Mouse (Mus musculus): Measurements from ENCODE around the gene Cyfip1. TPM values are rescaled to one million over a fixed set of nuclear protein-coding genes. Genes with fewer than 3 reads are reported as not detected.

Gene Cyfip1
- polyA plus RNA-seq, 1 experiment from 2014 or later: 89.3 TPM

- Histone ChIP-seq H3K36me3 (ENCODE audit: control insufficient read depth, insufficient read depth, low read length) (0 out of 2 replicates have a peak, but pooled peaks cover 2% of the 10 kb centered on the region), H3K27ac (ENCODE audit: low read length) (peak overlapping the region; percentile 98), H3K4me2 (ENCODE audit: low read depth, low read length) (peak overlapping the region; percentile 61), H3K4me1 (ENCODE audit: control insufficient read depth, insufficient read depth, low read length) (peaks cover 9% of the 10 kb centered on the region), H3K9me3 (ENCODE audit: control insufficient read depth, low read length) (no peaks in the 10 kb centered on the region), H3K4me3 (ENCODE audit: low read length) (peak overlapping the region; percentile 92), H3K9ac (ENCODE audit: low read depth, low read length) (peak overlapping the region; percentile 98), H3K27me3 (replicated peaks; ENCODE audit: control insufficient read depth, insufficient read depth, low read length) (no peaks in the 10 kb centered on the region)
- WGBS: 0% methylated on average over 47 of the region's 47 CpGs
- ATAC-seq: peak; percentile 99
These were observed 495 bp downstream of the Cyfip1 start for GRCm38 (mm10) chr7:55841977-55842503.

DNA sequence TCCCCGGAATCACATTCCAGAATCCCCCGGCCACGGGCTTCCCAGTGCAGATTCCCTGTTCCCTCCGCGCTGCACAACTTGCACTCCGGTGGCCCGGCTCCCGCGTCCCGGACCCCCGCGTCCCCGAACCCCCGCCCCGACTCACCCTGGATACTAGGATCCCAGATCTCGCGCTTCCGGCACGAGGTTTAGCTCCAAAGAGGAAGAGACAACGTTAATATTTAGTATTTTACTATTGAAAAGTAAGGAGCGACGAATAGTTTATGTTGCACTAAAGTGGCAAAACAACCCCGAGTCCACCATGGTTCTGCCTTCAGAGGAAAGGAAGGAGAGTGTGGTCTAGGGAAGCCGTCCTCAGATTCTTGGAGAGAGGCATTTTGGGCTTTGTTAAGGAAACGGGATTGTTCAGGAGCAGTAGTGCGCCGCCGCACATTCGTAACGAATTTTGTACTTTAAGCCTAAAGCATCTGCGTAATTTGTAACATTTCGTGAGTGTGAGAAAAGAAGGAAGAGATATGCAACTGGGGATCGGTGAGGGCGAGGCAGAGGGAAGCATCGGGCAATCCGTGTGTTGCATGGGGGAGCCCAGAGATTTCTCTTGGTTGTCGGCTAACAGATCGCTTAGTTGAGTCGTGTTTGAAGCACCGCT lies 1.1 kb downstream of the Cyfip1 start:
- peak; percentile 73 for ATAC-seq
- Histone ChIP-seq H3K4me2 (ENCODE audit: low read depth, low read length) (peak overlapping the region; percentile 61), H3K27ac (ENCODE audit: low read length) (peak overlapping the region; percentile 98), H3K4me1 (ENCODE audit: control insufficient read depth, insufficient read depth, low read length) (peaks cover 9% of the 10 kb centered on the region), H3K4me3 (ENCODE audit: low read length) (peak overlapping the region; percentile 92), H3K9me3 (ENCODE audit: control insufficient read depth, low read length) (no peaks in the 10 kb centered on the region), H3K36me3 (ENCODE audit: control insufficient read depth, insufficient read depth, low read length) (0 out of 2 replicates have a peak, but pooled peaks cover 2% of the 10 kb centered on the region), H3K9ac (ENCODE audit: low read depth, low read length) (peak overlapping the region; percentile 98), H3K27me3 (replicated peaks; ENCODE audit: control insufficient read depth, insufficient read depth, low read length) (no peaks in the 10 kb centered on the region)
- WGBS: under 1% methylated on average over 40 of the region's 40 CpGs

DNA sequence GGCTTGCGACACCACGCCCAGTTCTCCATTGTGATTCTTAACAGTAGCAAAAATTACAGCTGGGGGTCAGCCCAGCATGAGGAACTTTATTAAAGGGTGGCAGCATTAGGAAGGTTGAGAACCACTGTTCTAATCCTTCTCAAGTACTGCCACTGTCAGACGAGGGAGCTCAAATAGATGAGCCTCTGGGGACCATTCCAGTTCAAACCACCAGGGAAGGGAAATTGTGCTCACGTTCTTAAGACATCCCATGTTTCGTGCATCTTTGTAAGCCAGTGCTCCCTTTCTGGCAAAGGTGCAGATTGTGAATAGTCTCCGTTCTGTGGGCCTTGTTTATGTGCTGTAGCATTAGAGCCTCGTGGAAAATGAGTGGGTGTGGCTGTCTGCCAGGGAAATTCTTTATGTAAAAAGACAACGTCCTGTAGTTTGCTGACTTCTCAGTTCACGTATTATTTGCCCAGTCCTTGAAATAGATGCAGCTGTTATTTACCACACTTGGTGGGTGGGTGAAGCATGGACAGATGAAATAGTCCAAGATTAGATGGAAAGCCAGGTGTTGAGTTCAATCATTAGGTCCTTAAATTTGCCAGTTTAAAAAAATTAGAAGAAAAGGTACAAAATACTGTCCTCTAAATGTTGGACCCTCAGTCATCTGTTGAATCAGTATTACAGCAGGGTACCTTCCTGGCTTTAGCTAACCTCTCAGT lies 5.2 kb downstream of the Cyfip1 start:
- WGBS: 50% methylated on average over 9 of the region's 9 CpGs
- Histone ChIP-seq H3K27me3 (replicated peaks; ENCODE audit: control insufficient read depth, insufficient read depth, low read length) (no peaks in the 10 kb centered on the region), H3K36me3 (ENCODE audit: control insufficient read depth, insufficient read depth, low read length) (peaks cover 6% of the 10 kb centered on the region; the same call in 1 of the 2 replicates), H3K4me1 (ENCODE audit: control insufficient read depth, insufficient read depth, low read length) (peaks cover 18% of the 10 kb centered on the region), H3K9me3 (ENCODE audit: control insufficient read depth, low read length) (no peaks in the 10 kb centered on the region), H3K27ac (ENCODE audit: low read length) (no peak overlapping the region), H3K9ac (ENCODE audit: low read depth, low read length) (no peak overlapping the region), H3K4me3 (ENCODE audit: low read length) (no peak overlapping the region), H3K4me2 (ENCODE audit: low read depth, low read length) (no peak overlapping the region)
- ATAC-seq: no peak

- 0 out of 2 replicates have a peak, but pooled peaks have one; percentile 40 for ATAC-seq
- H3K36me3 ChIP-seq (ENCODE audit: control insufficient read depth, insufficient read depth, low read length): peaks cover 6% of the 10 kb centered on the region; the same call in 1 of the 2 replicates
These were observed 8.5 kb downstream of the Cyfip1 start for GRCm38 (mm10) chr7:55849948-55850571.

DNA sequence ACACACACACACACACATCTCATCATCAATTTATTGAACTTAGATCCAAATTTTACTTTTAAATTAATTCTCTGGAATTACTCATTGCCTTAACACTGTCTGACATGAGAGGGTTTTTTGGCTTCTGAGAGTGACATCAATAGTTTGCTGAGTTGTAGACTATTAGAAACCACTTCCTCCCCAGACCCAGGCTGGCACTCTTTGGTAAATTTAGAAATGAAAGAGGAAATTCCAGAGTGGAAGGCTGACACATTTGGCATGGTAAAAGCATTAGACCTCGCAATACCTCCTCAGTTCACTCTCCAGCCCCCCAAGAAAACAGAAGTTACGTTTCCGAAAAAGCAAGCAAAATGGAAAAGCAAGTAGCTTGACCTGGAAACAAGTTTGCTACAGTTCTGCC lies 11.2 kb downstream of the Cyfip1 start:
- peaks cover 10% of the 10 kb centered on the region for H3K4me1 ChIP-seq (ENCODE audit: control insufficient read depth, insufficient read depth, low read length)
- peaks cover 4% of the 10 kb centered on the region; the same call in 1 of the 2 replicates for H3K36me3 ChIP-seq (ENCODE audit: control insufficient read depth, insufficient read depth, low read length)
- no peak overlapping the region for H3K27ac ChIP-seq (ENCODE audit: low read length)
- H3K9me3 ChIP-seq (ENCODE audit: control insufficient read depth, low read length): no peaks in the 10 kb centered on the region
- no peak overlapping the region for H3K9ac ChIP-seq (ENCODE audit: low read depth, low read length)
- H3K4me2 ChIP-seq (ENCODE audit: low read depth, low read length): no peak overlapping the region
- 79% methylated on average over 3 of the region's 3 CpGs for WGBS
- no peak for ATAC-seq
- no peak overlapping the region for H3K4me3 ChIP-seq (ENCODE audit: low read length)
- no peaks in the 10 kb centered on the region for H3K27me3 ChIP-seq (replicated peaks; ENCODE audit: control insufficient read depth, insufficient read depth, low read length)

More at GRCm38 (mm10) chr7:55849948-55850571, 8.5 kb downstream of the Cyfip1 start:
- Histone ChIP-seq H3K4me2 (ENCODE audit: low read depth, low read length) (no peak overlapping the region), H3K4me1 (ENCODE audit: control insufficient read depth, insufficient read depth, low read length) (peaks cover 12% of the 10 kb centered on the region), H3K27ac (ENCODE audit: low read length) (no peak overlapping the region), H3K9ac (ENCODE audit: low read depth, low read length) (no peak overlapping the region), H3K27me3 (replicated peaks; ENCODE audit: control insufficient read depth, insufficient read depth, low read length) (no peaks in the 10 kb centered on the region), H3K4me3 (ENCODE audit: low read length) (no peak overlapping the region), H3K9me3 (ENCODE audit: control insufficient read depth, low read length) (no peaks in the 10 kb centered on the region)
- WGBS: 49% methylated on average over 14 of the region's 14 CpGs

- 74% methylated on average over 3 of the region's 3 CpGs for WGBS
- H3K9me3 ChIP-seq (ENCODE audit: control insufficient read depth, low read length): no peaks in the 10 kb centered on the region
- H3K4me3 ChIP-seq (ENCODE audit: low read length): no peak overlapping the region
- no peak overlapping the region for H3K9ac ChIP-seq (ENCODE audit: low read depth, low read length)
- no peaks in the 10 kb centered on the region for H3K27me3 ChIP-seq (replicated peaks; ENCODE audit: control insufficient read depth, insufficient read depth, low read length)
- no peak overlapping the region for H3K4me2 ChIP-seq (ENCODE audit: low read depth, low read length)
- 0 out of 2 replicates have a peak, but pooled peaks cover 9% of the 10 kb centered on the region for H3K4me1 ChIP-seq (ENCODE audit: control insufficient read depth, insufficient read depth, low read length)
- no peak for ATAC-seq
- H3K36me3 ChIP-seq (ENCODE audit: control insufficient read depth, insufficient read depth, low read length): peaks cover 3% of the 10 kb centered on the region; the same call in 1 of the 2 replicates
- H3K27ac ChIP-seq (ENCODE audit: low read length): no peak overlapping the region
These were observed 14.1 kb downstream of the Cyfip1 start for GRCm38 (mm10) chr7:55855597-55855996.

DNA sequence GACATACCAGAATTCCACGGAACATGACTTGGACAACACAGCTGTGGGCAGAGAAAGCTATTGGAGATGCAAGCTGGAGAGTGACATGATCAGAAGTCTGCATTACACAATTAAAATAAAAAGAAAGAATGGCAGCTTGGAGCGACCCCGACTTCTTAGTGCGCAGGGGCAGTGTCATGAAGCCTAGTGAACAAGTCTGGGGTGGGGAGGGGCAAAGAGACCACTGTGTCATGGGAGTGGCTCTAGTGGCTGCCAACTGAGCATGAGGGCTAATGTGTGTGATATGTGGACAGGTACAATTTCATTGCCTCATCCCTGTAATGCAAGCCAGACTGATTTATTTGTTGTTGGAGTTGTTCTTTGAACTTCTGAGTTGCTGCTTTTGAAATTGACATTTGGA lies 15.2 kb downstream of the Cyfip1 start:
- ATAC-seq: no peak
- Histone ChIP-seq H3K36me3 (ENCODE audit: control insufficient read depth, insufficient read depth, low read length) (no peaks in the 10 kb centered on the region), H3K9me3 (ENCODE audit: control insufficient read depth, low read length) (no peaks in the 10 kb centered on the region), H3K4me1 (ENCODE audit: control insufficient read depth, insufficient read depth, low read length) (0 out of 2 replicates have a peak, but pooled peaks cover 9% of the 10 kb centered on the region), H3K4me2 (ENCODE audit: low read depth, low read length) (no peak overlapping the region), H3K4me3 (ENCODE audit: low read length) (no peak overlapping the region), H3K27me3 (replicated peaks; ENCODE audit: control insufficient read depth, insufficient read depth, low read length) (no peaks in the 10 kb centered on the region), H3K27ac (ENCODE audit: low read length) (no peak overlapping the region), H3K9ac (ENCODE audit: low read depth, low read length) (no peak overlapping the region)
- 94% methylated on average over 4 of the region's 4 CpGs for WGBS

GRCm38 (mm10) chr7:55857729-55858128 lies 16.2 kb downstream of the Cyfip1 start:
- Histone ChIP-seq H3K4me3 (ENCODE audit: low read length) (no peak overlapping the region), H3K4me2 (ENCODE audit: low read depth, low read length) (no peak overlapping the region), H3K9ac (ENCODE audit: low read depth, low read length) (no peak overlapping the region), H3K27me3 (replicated peaks; ENCODE audit: control insufficient read depth, insufficient read depth, low read length) (no peaks in the 10 kb centered on the region), H3K9me3 (ENCODE audit: control insufficient read depth, low read length) (no peaks in the 10 kb centered on the region), H3K4me1 (ENCODE audit: control insufficient read depth, insufficient read depth, low read length) (0 out of 2 replicates have a peak, but pooled peaks cover 9% of the 10 kb centered on the region), H3K27ac (ENCODE audit: low read length) (no peak overlapping the region), H3K36me3 (ENCODE audit: control insufficient read depth, insufficient read depth, low read length) (no peaks in the 10 kb centered on the region)
- no peak for ATAC-seq
- 62% methylated on average over 2 of the region's 2 CpGs for WGBS
